Mouse (Mus musculus) CD4-positive, CD25-positive, alpha-beta regulatory T cell, adult 2 months (primary cell): ENCODE measurements around the gene Yy1.

ENCODE experiments used
- DNase-seq: peaks from one replicate; pipeline ENCODE4 v3.0.0-alpha.2; 2012; ENCODE audit warnings: low read depth, low spot score

The Yy1 gene

GRCm38 (mm10) chr12:108768196-108768854 lies 24.4 kb upstream of the Yy1 start:
- DNase-seq: no peak

GRCm38 (mm10) chr12:108780108-108780877 lies 12.5 kb upstream of the Yy1 start:
- DNase-seq: no peak

GRCm38 (mm10) chr12:108785161-108785560 lies 7.6 kb upstream of the Yy1 start:
- no peak for DNase-seq

GRCm38 (mm10) chr12:108787329-108787728 lies 5.4 kb upstream of the Yy1 start:
- no peak for DNase-seq

- DNase-seq: peak; percentile 91
Observed at GRCm38 (mm10) chr12:108792152-108792545, 624 bp upstream of the Yy1 start.

- peak; percentile 53 for DNase-seq
Observed at GRCm38 (mm10) chr12:108793453-108793941, 724 bp downstream of the Yy1 start.

GRCm38 (mm10) chr12:108794078-108794711 lies 1.4 kb downstream of the Yy1 start:
- peak; percentile 95 for DNase-seq

- peak; percentile 22 for DNase-seq
Observed at GRCm38 (mm10) chr12:108794979-108795537, 2.3 kb downstream of the Yy1 start.

GRCm38 (mm10) chr12:108801613-108802012 lies 8.8 kb downstream of the Yy1 start:
- no peak for DNase-seq

GRCm38 (mm10) chr12:108804388-108804787 lies 11.6 kb downstream of the Yy1 start:
- no peak for DNase-seq

- no peak for DNase-seq
Observed at GRCm38 (mm10) chr12:108808465-108808864, 15.7 kb downstream of the Yy1 start.

GRCm38 (mm10) chr12:108809771-108810170 lies 17.0 kb downstream of the Yy1 start:
- no peak for DNase-seq

- DNase-seq: no peak
Observed at GRCm38 (mm10) chr12:108810309-108810708, 17.5 kb downstream of the Yy1 start.

- DNase-seq: peak; percentile 69
Observed at GRCm38 (mm10) chr12:108811133-108811532, 18.4 kb downstream of the Yy1 start.

GRCm38 (mm10) chr12:108812463-108812862 lies 19.7 kb downstream of the Yy1 start:
- DNase-seq: no peak

- DNase-seq: no peak
Observed at GRCm38 (mm10) chr12:108814470-108814869, 21.7 kb downstream of the Yy1 start.

- no peak for DNase-seq
Observed at GRCm38 (mm10) chr12:108816569-108816968, 23.8 kb downstream of the Yy1 start.

GRCm38 (mm10) chr12:108820461-108820860 lies 27.7 kb downstream of the Yy1 start:
- DNase-seq: no peak

- no peak for DNase-seq
Observed at GRCm38 (mm10) chr12:108823036-108823435, 30.3 kb downstream of the Yy1 start.

GRCm38 (mm10) chr12:108824225-108824874 lies 31.6 kb downstream of the Yy1 start:
- DNase-seq: peak; percentile 26

- DNase-seq: no peak
Observed at GRCm38 (mm10) chr12:108825561-108826224, 32.9 kb downstream of the Yy1 start.
